Mouse (Mus musculus) stomach, embryonic 15.5 days (tissue): ENCODE results near the gene Atp6v0e. TPM values are rescaled to one million over a fixed set of nuclear protein-coding genes. Genes with fewer than 3 reads are reported as not detected.
A peak's percentile ranks its signal among the peaks of the same experiment; 100 is the strongest.

ENCODE experiments used
- ATAC-seq: fragments of 200-750 bp; cut with Nextera tagmentation; 2 replicates; pipeline ENCODE4 v1.8.0; 2017; ENCODE audit warnings: low read depth, moderate number of reproducible peaks, moderate TSS enrichment; ENCODE audit not compliant: insufficient read depth, low FRiP score
- H3K27ac ChIP-seq: fragments of 300-500 bp; sonication (generic); 2 replicates; pipeline ENCODE4 v1.5.1; 2015; ENCODE audit warnings: mild to moderate bottlenecking, inconsistent platforms
- H3K27me3 ChIP-seq: fragments of 300-500 bp; sonication (generic); replicated peaks from 2 replicates; pipeline ENCODE4 v1.6.1; 2015; ENCODE audit warnings: inconsistent platforms
- H3K36me3 ChIP-seq: fragments of 300-500 bp; sonication (generic); 2 replicates; pipeline ENCODE4 v1.6.1; 2015; ENCODE audit warnings: inconsistent platforms
- H3K4me1 ChIP-seq: fragments of 300-500 bp; sonication (generic); 2 replicates; pipeline ENCODE4 v1.6.1; 2015; ENCODE audit warnings: inconsistent platforms
- H3K4me2 ChIP-seq: fragments of 300-500 bp; sonication (generic); 2 replicates; pipeline ENCODE4 v1.6.1; 2015; ENCODE audit warnings: mild to moderate bottlenecking, inconsistent platforms
- H3K4me3 ChIP-seq: fragments of 300-500 bp; sonication (generic); replicated peaks from 2 replicates; pipeline ENCODE4 v1.5.1; 2015; ENCODE audit warnings: inconsistent platforms
- H3K9ac ChIP-seq: fragments of 300-500 bp; sonication (generic); 2 replicates; pipeline ENCODE4 v1.6.1; 2015; ENCODE audit warnings: inconsistent platforms
- H3K9me3 ChIP-seq: fragments of 300-500 bp; sonication (generic); 2 replicates; pipeline ENCODE4 v1.6.1; 2016; ENCODE audit warnings: inconsistent platforms
- WGBS: fragments of 180-500 bp; shearing (Covaris S2); methylation state at CpG from one replicate; pipeline ENCODE4 v1.1.7; 2015; 5-methylcytosine and 5-hydroxymethylcytosine counted together
- polyA plus RNA-seq: library from polyadenylated mRNA; unstranded; fragments of >200 nt; fragmentation: Nextera tagmentation; extraction: Ambion mirVana; gene quantifications from 2 replicates; pipeline ENCODE4 v1.2.1, GENCODE M21; 2015

The Atp6v0e gene
- polyA plus RNA-seq, result 231 and 255 TPM in 2 replicates

GRCm38 (mm10) chr17:26662978-26663683, at the start of gene Atp6v0e:
Gene Atp6v0e, plus strand, starts transcription at chr17:26663231.
- H3K36me3 ChIP-seq, result no peaks in the 10 kb centered on the region
- peak within 1 kb of the TSS; percentile 83 for H3K4me2 ChIP-seq
- peak within 1 kb of the TSS; percentile 57 for H3K4me3 ChIP-seq
- no peaks in the 10 kb centered on the region for H3K9me3 ChIP-seq
- no peak within 1 kb of the TSS for H3K27ac ChIP-seq
- no peaks in the 10 kb centered on the region for H3K27me3 ChIP-seq
- 2% methylated on average over 28 of the region's 28 CpGs for WGBS
- peak; percentile 86 for ATAC-seq
- H3K4me1 ChIP-seq, result peaks cover 12% of the 10 kb centered on the region
- peak within 1 kb of the TSS; percentile 32; the same call in 1 of the 2 replicates for H3K9ac ChIP-seq

DNA sequence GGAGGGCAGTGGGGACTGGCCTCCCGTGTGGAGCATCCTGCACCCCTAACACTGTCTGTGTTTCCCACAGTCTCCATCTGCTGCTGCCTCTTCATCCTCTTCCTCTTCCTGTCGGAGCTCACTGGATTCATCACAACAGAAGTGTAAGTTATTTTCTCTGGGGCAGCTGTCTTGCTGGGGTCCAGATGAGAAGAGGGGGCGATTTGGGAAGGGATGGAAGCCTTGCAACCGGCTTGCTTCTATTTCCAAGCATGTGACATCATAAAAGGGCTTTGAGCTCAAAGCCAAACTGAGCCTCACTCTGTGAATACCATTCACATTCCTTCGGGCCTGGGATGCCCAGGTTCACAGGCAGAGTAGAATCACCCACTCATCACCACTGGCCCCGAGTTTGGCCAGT, 48.7 kb upstream of the Atp6v0e start:
- no peaks in the 10 kb centered on the region for H3K27me3 ChIP-seq
- no peaks in the 10 kb centered on the region for H3K9me3 ChIP-seq
- H3K9ac ChIP-seq, result no peak overlapping the region
- no peaks in the 10 kb centered on the region for H3K4me1 ChIP-seq
- H3K27ac ChIP-seq, result no peak overlapping the region
- no peak for ATAC-seq
- WGBS, result 78% methylated on average over 6 of the region's 6 CpGs
- peaks cover 11% of the 10 kb centered on the region; the same call in 1 of the 2 replicates for H3K36me3 ChIP-seq
- no peak overlapping the region for H3K4me3 ChIP-seq
- no peak overlapping the region for H3K4me2 ChIP-seq

GRCm38 (mm10) chr17:26614708-26615486, 48.1 kb upstream of the Atp6v0e start:
- Histone ChIP-seq H3K9ac (no peak overlapping the region), H3K27me3 (no peaks in the 10 kb centered on the region), H3K4me2 (no peak overlapping the region), H3K9me3 (no peaks in the 10 kb centered on the region), H3K4me1 (no peaks in the 10 kb centered on the region), H3K4me3 (no peak overlapping the region), H3K27ac (no peak overlapping the region), H3K36me3 (peaks cover 14% of the 10 kb centered on the region; the same call in 1 of the 2 replicates)
- no peak for ATAC-seq
- 74% methylated on average over 9 of the region's 9 CpGs for WGBS

- Histone ChIP-seq H3K9ac (no peak overlapping the region), H3K4me1 (0 out of 2 replicates have a peak, but pooled peaks cover 2% of the 10 kb centered on the region), H3K27me3 (no peaks in the 10 kb centered on the region), H3K4me3 (no peak overlapping the region), H3K27ac (peak overlapping the region; percentile 46), H3K4me2 (no peak overlapping the region), H3K9me3 (no peaks in the 10 kb centered on the region), H3K36me3 (peaks cover 10% of the 10 kb centered on the region; the same call in 1 of the 2 replicates)
- 81% methylated on average over 2 of the region's 2 CpGs for WGBS
- ATAC-seq, result peak; percentile 92
Observed at GRCm38 (mm10) chr17:26616696-26617095, 46.3 kb upstream of the Atp6v0e start.

DNA sequence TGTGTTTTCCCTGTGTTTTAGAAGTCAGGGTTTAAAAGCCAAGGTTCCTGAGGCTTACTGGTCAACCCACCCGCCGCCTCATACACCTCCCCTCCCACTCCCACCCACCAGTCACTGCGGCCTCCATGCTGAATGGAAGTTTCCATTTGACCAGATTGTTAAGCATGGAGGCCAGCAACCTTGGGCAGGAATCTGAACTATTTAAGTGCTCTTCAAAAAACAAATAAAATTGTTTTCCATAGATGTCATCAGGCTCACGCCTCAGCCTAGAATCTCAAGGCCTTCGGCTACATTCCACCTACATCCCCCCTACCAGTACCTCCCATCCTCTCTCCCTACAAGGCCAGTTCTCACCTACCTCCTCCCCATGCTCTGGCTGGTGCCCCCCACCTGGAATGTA, 44.5 kb upstream of the Atp6v0e start:
- H3K9ac ChIP-seq, result no peak overlapping the region
- H3K4me1 ChIP-seq, result 0 out of 2 replicates have a peak, but pooled peaks cover 2% of the 10 kb centered on the region
- ATAC-seq, result no peak
- no peak overlapping the region for H3K4me3 ChIP-seq
- no peaks in the 10 kb centered on the region for H3K9me3 ChIP-seq
- H3K27me3 ChIP-seq, result no peaks in the 10 kb centered on the region
- 82% methylated on average over 5 of the region's 5 CpGs for WGBS
- peaks cover 15% of the 10 kb centered on the region for H3K36me3 ChIP-seq
- no peak overlapping the region for H3K27ac ChIP-seq
- H3K4me2 ChIP-seq, result no peak overlapping the region

DNA sequence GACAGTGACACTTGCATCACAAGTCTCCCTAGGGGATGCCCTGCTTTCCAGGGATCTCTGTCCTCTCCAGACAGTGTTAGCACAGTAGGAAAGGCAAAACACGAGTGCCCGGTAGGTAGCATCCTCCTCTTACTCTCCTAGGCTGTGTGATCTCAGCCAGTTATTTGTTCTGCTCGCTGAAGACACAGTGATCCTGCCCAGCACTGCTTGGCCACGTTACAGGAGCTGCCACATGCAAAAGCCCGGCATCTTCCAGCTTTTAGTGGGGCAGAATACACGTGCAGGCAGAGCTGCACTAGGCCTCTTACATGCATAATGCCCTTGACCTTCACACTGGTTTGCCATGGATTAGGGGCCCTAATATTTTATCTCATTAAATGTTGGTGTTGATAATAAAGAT, 43.5 kb upstream of the Atp6v0e start:
- H3K9ac ChIP-seq, result no peak overlapping the region
- H3K4me3 ChIP-seq, result no peak overlapping the region
- H3K27ac ChIP-seq, result no peak overlapping the region
- ATAC-seq, result no peak
- H3K9me3 ChIP-seq, result no peaks in the 10 kb centered on the region
- no peak overlapping the region for H3K4me2 ChIP-seq
- H3K4me1 ChIP-seq, result 0 out of 2 replicates have a peak, but pooled peaks cover 2% of the 10 kb centered on the region
- peaks cover 11% of the 10 kb centered on the region for H3K36me3 ChIP-seq
- no peaks in the 10 kb centered on the region for H3K27me3 ChIP-seq
- 89% methylated on average over 6 of the region's 6 CpGs for WGBS

GRCm38 (mm10) chr17:26620292-26620691, 42.7 kb upstream of the Atp6v0e start:
- H3K27me3 ChIP-seq, result no peaks in the 10 kb centered on the region
- WGBS, result 88% methylated on average over 6 of the region's 6 CpGs
- H3K4me1 ChIP-seq, result 0 out of 2 replicates have a peak, but pooled peaks cover 2% of the 10 kb centered on the region
- H3K4me2 ChIP-seq, result no peak overlapping the region
- no peak overlapping the region for H3K4me3 ChIP-seq
- no peaks in the 10 kb centered on the region for H3K9me3 ChIP-seq
- H3K9ac ChIP-seq, result no peak overlapping the region
- H3K36me3 ChIP-seq, result peaks cover 11% of the 10 kb centered on the region
- H3K27ac ChIP-seq, result no peak overlapping the region
- no peak for ATAC-seq

GRCm38 (mm10) chr17:26620786-26621766, 42.0 kb upstream of the Atp6v0e start:
- H3K9ac ChIP-seq, result no peak overlapping the region
- H3K36me3 ChIP-seq, result peaks cover 16% of the 10 kb centered on the region
- no peaks in the 10 kb centered on the region for H3K9me3 ChIP-seq
- H3K27me3 ChIP-seq, result no peaks in the 10 kb centered on the region
- H3K4me2 ChIP-seq, result no peak overlapping the region
- H3K4me1 ChIP-seq, result 0 out of 2 replicates have a peak, but pooled peaks cover 2% of the 10 kb centered on the region
- peak overlapping the region; percentile 31; the same call in 1 of the 2 replicates for H3K27ac ChIP-seq
- ATAC-seq, result no peak
- WGBS, result 83% methylated on average over 17 of the region's 17 CpGs
- H3K4me3 ChIP-seq, result no peak overlapping the region

- Histone ChIP-seq H3K27me3 (no peaks in the 10 kb centered on the region), H3K36me3 (peaks cover 16% of the 10 kb centered on the region), H3K4me2 (no peak overlapping the region), H3K4me3 (no peak overlapping the region), H3K9me3 (no peaks in the 10 kb centered on the region), H3K9ac (no peak overlapping the region), H3K4me1 (0 out of 2 replicates have a peak, but pooled peaks cover 2% of the 10 kb centered on the region), H3K27ac (0 out of 2 replicates have a peak overlapping the region, but pooled peaks have one; percentile 31)
- ATAC-seq, result no peak
- 79% methylated on average over 5 of the region's 5 CpGs for WGBS
Observed at GRCm38 (mm10) chr17:26621912-26622311, 41.1 kb upstream of the Atp6v0e start.

DNA sequence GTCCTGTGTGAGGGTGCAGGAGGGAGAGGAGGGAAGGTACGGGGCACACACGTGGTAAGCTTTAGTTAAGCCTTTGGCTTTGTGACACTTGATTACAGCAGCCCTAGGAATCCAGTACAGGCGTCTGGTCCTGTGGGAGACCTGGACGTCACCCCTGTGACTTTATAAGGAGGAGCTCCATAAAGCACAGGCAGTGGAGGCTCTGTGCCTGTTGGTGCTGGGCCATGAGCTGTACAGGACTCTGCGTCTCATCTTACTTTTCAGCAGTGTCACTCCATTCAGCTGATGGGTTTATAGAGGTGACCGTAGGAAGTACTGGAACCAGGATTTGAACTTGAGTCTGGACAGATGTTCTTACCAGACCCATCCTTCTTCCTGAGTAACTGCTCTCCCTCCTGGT, 39.0 kb upstream of the Atp6v0e start:
- Histone ChIP-seq H3K36me3 (peaks cover 16% of the 10 kb centered on the region), H3K4me2 (no peak overlapping the region), H3K9ac (no peak overlapping the region), H3K4me3 (no peak overlapping the region), H3K27ac (no peak overlapping the region), H3K4me1 (0 out of 2 replicates have a peak, but pooled peaks cover 2% of the 10 kb centered on the region), H3K9me3 (no peaks in the 10 kb centered on the region), H3K27me3 (no peaks in the 10 kb centered on the region)
- ATAC-seq, result no peak
- 88% methylated on average over 6 of the region's 6 CpGs for WGBS

- H3K4me2 ChIP-seq, result no peak overlapping the region
- H3K9me3 ChIP-seq, result no peaks in the 10 kb centered on the region
- no peak for ATAC-seq
- H3K4me1 ChIP-seq, result 0 out of 2 replicates have a peak, but pooled peaks cover 2% of the 10 kb centered on the region
- peaks cover 18% of the 10 kb centered on the region; the same call in 1 of the 2 replicates for H3K36me3 ChIP-seq
- no peak overlapping the region for H3K9ac ChIP-seq
- no peak overlapping the region for H3K4me3 ChIP-seq
- WGBS, result 93% methylated on average over 10 of the region's 10 CpGs
- H3K27ac ChIP-seq, result no peak overlapping the region
- H3K27me3 ChIP-seq, result no peaks in the 10 kb centered on the region
Observed at GRCm38 (mm10) chr17:26624999-26625398, 38.0 kb upstream of the Atp6v0e start.
